Mouse (Mus musculus): ENCODE measurements around the gene Gm5127. TPM values are rescaled to one million over a fixed set of nuclear protein-coding genes. Genes with fewer than 3 reads are reported as not detected.

Gm5127 gene
- polyA plus RNA-seq, 1 experiment from 2014 or later, result 0.57 TPM

- no peaks in the 10 kb centered on the region for H3K36me3 ChIP-seq
- H3K27me3 ChIP-seq, result no peaks in the 10 kb centered on the region
- no peak overlapping the region for H3K4me2 ChIP-seq
- no peaks in the 10 kb centered on the region for H3K9me3 ChIP-seq (replicated peaks)
- H3K9ac ChIP-seq, result no peak overlapping the region
- no peak overlapping the region for H3K27ac ChIP-seq
- no peaks in the 10 kb centered on the region for H3K4me1 ChIP-seq
- ATAC-seq (replicated peaks; ENCODE audit: low FRiP score), result no peak
- H3K4me3 ChIP-seq (replicated peaks), result no peak overlapping the region
- WGBS, result 91% methylated on average over 1 of the region's 1 CpGs
These were observed 45.5 kb downstream of the Gm5127 start for GRCm38 (mm10) chrX:106628514-106628913.

- no peak overlapping the region for H3K9ac ChIP-seq
- no peaks in the 10 kb centered on the region for H3K9me3 ChIP-seq (replicated peaks)
- no peaks in the 10 kb centered on the region for H3K4me1 ChIP-seq
- no peak for ATAC-seq (replicated peaks; ENCODE audit: low FRiP score)
- no peaks in the 10 kb centered on the region for H3K36me3 ChIP-seq
- H3K27me3 ChIP-seq, result no peaks in the 10 kb centered on the region
- H3K4me3 ChIP-seq (replicated peaks), result no peak overlapping the region
- H3K27ac ChIP-seq, result no peak overlapping the region
- H3K4me2 ChIP-seq, result no peak overlapping the region
These were observed 50.6 kb downstream of the Gm5127 start for GRCm38 (mm10) chrX:106633543-106633942.

- H3K27me3 ChIP-seq, result no peaks in the 10 kb centered on the region; the same call in 1 of the 2 replicates
- ATAC-seq (replicated peaks; ENCODE audit: low FRiP score), result no peak
- no peaks in the 10 kb centered on the region for H3K4me1 ChIP-seq
- no peak overlapping the region for H3K27ac ChIP-seq
- H3K9me3 ChIP-seq (replicated peaks), result no peaks in the 10 kb centered on the region
- H3K4me3 ChIP-seq (replicated peaks), result no peak overlapping the region
- H3K4me2 ChIP-seq, result no peak overlapping the region
- H3K36me3 ChIP-seq, result no peaks in the 10 kb centered on the region
- 82% methylated on average over 3 of the region's 3 CpGs for WGBS
- no peak overlapping the region for H3K9ac ChIP-seq
These were observed 52.0 kb downstream of the Gm5127 start for GRCm38 (mm10) chrX:106634799-106635541.

- Histone ChIP-seq H3K4me1 (no peaks in the 10 kb centered on the region), H3K9ac (no peak overlapping the region)
- no peak for ATAC-seq (replicated peaks; ENCODE audit: low FRiP score)
These were observed 79.1 kb downstream of the Gm5127 start for GRCm38 (mm10) chrX:106662101-106662500.

GRCm38 (mm10) chrX:106704590-106704989, 121.6 kb downstream of the Gm5127 start:
- no peaks in the 10 kb centered on the region for H3K4me1 ChIP-seq
- H3K27ac ChIP-seq, result no peak overlapping the region
- H3K9ac ChIP-seq, result no peak overlapping the region
- 80% methylated on average over 3 of the region's 3 CpGs for WGBS
- H3K36me3 ChIP-seq, result no peaks in the 10 kb centered on the region
- H3K4me3 ChIP-seq (replicated peaks), result no peak overlapping the region
- no peaks in the 10 kb centered on the region for H3K27me3 ChIP-seq
- ATAC-seq (replicated peaks; ENCODE audit: low FRiP score), result no peak
- no peaks in the 10 kb centered on the region for H3K9me3 ChIP-seq (replicated peaks)
- H3K4me2 ChIP-seq, result no peak overlapping the region

More at GRCm38 (mm10) chrX:106662101-106662500, 79.1 kb downstream of the Gm5127 start:
- Histone ChIP-seq H3K36me3 (no peaks in the 10 kb centered on the region), H3K9me3 (replicated peaks) (no peaks in the 10 kb centered on the region), H3K4me2 (no peak overlapping the region), H3K27ac (no peak overlapping the region), H3K4me3 (replicated peaks) (no peak overlapping the region), H3K27me3 (peaks cover 3% of the 10 kb centered on the region; the same call in 1 of the 2 replicates)

GRCm38 (mm10) chrX:106717160-106717559, 134.2 kb downstream of the Gm5127 start:
- Histone ChIP-seq H3K27ac (no peak overlapping the region), H3K27me3 (no peaks in the 10 kb centered on the region), H3K9me3 (replicated peaks) (no peaks in the 10 kb centered on the region), H3K4me3 (replicated peaks) (no peak overlapping the region), H3K4me2 (no peak overlapping the region), H3K36me3 (no peaks in the 10 kb centered on the region), H3K4me1 (no peaks in the 10 kb centered on the region), H3K9ac (no peak overlapping the region)
- peak; percentile 92 for ATAC-seq (replicated peaks; ENCODE audit: low FRiP score)
- WGBS, result 18% methylated on average over 2 of the region's 2 CpGs

- Histone ChIP-seq H3K9me3 (replicated peaks) (no peaks in the 10 kb centered on the region), H3K4me2 (no peak overlapping the region), H3K27ac (no peak overlapping the region), H3K27me3 (no peaks in the 10 kb centered on the region), H3K4me3 (replicated peaks) (no peak overlapping the region), H3K9ac (no peak overlapping the region), H3K36me3 (no peaks in the 10 kb centered on the region), H3K4me1 (no peaks in the 10 kb centered on the region)
- no peak for ATAC-seq (replicated peaks; ENCODE audit: low FRiP score)
These were observed 159.3 kb downstream of the Gm5127 start for GRCm38 (mm10) chrX:106742241-106742640.

GRCm38 (mm10) chrX:106755272-106755671, 172.3 kb downstream of the Gm5127 start:
- no peak overlapping the region for H3K4me2 ChIP-seq
- WGBS, result 46% methylated on average over 1 of the region's 1 CpGs
- ATAC-seq (replicated peaks; ENCODE audit: low FRiP score), result no peak
- H3K36me3 ChIP-seq, result no peaks in the 10 kb centered on the region
- no peaks in the 10 kb centered on the region for H3K4me1 ChIP-seq
- no peak overlapping the region for H3K9ac ChIP-seq
- no peak overlapping the region for H3K4me3 ChIP-seq (replicated peaks)
- no peaks in the 10 kb centered on the region for H3K9me3 ChIP-seq (replicated peaks)
- no peak overlapping the region for H3K27ac ChIP-seq
- H3K27me3 ChIP-seq, result no peaks in the 10 kb centered on the region

Small RNAs within 50 kb of the gene (microRNA-seq; reads per million reads assigned to microRNA genes)
- not detected for gene Gm22102

Other genes starting within 250 kb of the Gm5127 start
- gene Fndc3c1, start 97.8 kb upstream of the Gm5127 start, polyA plus RNA-seq (2015; fragmentation: Nextera tagmentation; extraction: Ambion mirVana), result 10.0 and 10.5 TPM in 2 replicates
- gene Cysltr1, start 20.5 kb downstream of the Gm5127 start, polyA plus RNA-seq (2015; fragmentation: Nextera tagmentation; extraction: Ambion mirVana), result 3.2 TPM in 2 replicates

Data from kidney, embryonic 15.5 days (tissue).